Comparison of ENCODE assay signal across 20 mouse cellular contexts in the genomic region with DNA sequence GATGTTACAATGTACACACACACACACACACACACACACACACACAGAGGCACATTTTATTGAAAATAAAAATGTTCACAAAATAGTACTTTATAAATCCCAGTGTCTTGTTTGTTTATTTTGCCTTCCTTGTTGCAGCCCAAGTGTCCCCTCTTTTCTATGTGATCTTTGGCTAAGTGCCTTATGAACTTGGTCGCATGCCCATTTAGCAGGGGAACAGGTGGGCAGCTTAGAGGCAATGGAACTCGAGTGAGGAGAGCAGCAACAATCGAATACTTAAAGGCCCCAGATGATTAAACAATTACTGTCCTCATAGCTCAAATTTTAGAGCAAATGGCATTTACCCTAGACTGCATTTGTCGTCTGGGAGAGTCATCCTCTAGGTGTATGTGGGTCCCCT.
"Had no signal": no experiment of that assay in that cellular context is flagged by ENCODE, and none has a peak within 500 bp of the region (broad histone marks: within the 10 kb centered on the region; RNA-seq: fewer than 3 reads in every experiment).

No protein-coding gene starts in this region.

- H3K36me3 ChIP-seq: limb, embryonic 12.5 days; limb, embryonic 15.5 days; lung, embryonic 15.5 days; midbrain, embryonic 15.5 days; neural tube, embryonic 13.5 days; stomach, embryonic 15.5 days had no signal

- H3K4me1 ChIP-seq: limb, embryonic 15.5 days; stomach, embryonic 15.5 days had no signal

- H3K27me3 ChIP-seq: limb, embryonic 12.5 days; limb, embryonic 15.5 days; lung, embryonic 15.5 days; midbrain, embryonic 15.5 days; neural tube, embryonic 13.5 days; stomach, embryonic 15.5 days had no signal

- H3K9me3 ChIP-seq: limb, embryonic 12.5 days; limb, embryonic 15.5 days; lung, embryonic 15.5 days; midbrain, embryonic 15.5 days; neural tube, embryonic 13.5 days; stomach, embryonic 15.5 days had no signal

- H3K4me3 ChIP-seq: layer of hippocampus, adult 2 months; limb, embryonic 12.5 days; limb, embryonic 15.5 days; lung, embryonic 15.5 days; midbrain, embryonic 15.5 days; myocyte; neural tube, embryonic 13.5 days; stomach, embryonic 15.5 days had no signal

- H3K27ac ChIP-seq: layer of hippocampus, adult 2 months; limb, embryonic 12.5 days; limb, embryonic 15.5 days; liver, embryonic 14.5 days; lung, embryonic 15.5 days; midbrain, embryonic 15.5 days; neural tube, embryonic 13.5 days; stomach, embryonic 15.5 days had no signal

- DNase-seq: kidney, adult 11 months; kidney, adult 8-10 months; kidney, postnatal 25 days; layer of hippocampus, adult 9-11 months; liver, postnatal 0 days; lung, postnatal 10 days; lung, postnatal 4 days; retina, postnatal 1 day; right cerebral cortex, postnatal 25 days; spleen, adult 18-20 months; thymus, postnatal 25 days had no signal
